Mouse (Mus musculus): ENCODE results near the gene Rock2. TPM values are rescaled to one million over a fixed set of nuclear protein-coding genes. Genes with fewer than 3 reads are reported as not detected.

The Rock2 gene
- total and polyA plus RNA-seq, 3 experiments, result 11.2 to 80.2 (median 78.0) TPM

DNA sequence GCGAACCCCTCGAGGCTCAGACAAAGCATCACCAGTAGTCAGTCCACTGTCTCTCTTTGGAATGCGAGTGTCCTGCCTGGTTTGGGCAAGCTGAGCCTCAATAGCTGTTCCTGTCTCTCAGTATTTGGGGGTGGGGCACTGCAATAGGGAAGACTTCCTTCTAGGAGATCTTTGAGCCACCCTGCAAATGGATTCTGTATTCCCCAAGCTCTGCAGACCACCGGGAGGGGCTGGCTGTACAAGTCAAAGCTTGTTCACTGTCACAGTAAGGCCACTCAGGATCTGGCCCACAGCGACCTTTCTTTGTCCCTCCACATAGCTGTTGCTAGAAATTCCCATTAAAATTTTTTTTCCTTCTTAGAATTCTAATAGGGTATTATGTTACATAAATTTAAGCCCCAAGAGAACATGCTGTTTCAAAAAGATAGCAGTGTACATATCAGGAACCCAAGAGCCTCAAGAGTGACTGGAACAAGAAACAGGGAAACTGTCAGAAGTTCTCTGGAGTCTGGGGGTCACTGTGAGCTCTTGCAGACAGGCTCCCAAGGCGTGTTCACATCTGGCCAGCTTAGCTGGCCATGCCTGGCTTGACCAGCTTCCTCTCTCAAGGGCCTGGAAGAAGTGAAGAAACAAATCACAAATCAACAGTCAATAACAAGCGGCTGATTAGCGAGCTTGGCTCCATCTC lies 25.5 kb upstream of the Rock2 start:
- no peak overlapping the region for H3K4me3 ChIP-seq
- no peak overlapping the region for H3K9ac ChIP-seq (ENCODE audit: low read depth, low read length)
- 54% methylated on average over 8 of the region's 8 CpGs for WGBS
- intact Hi-C loops (cut with DNase I), result no loop called here
- peak overlapping the region; percentile 88 for H3K27ac ChIP-seq
- no peaks in the 10 kb centered on the region for H3K36me3 ChIP-seq (ENCODE audit: control insufficient read depth, insufficient read depth, low read length)
- H3K79me2 ChIP-seq (replicated peaks; ENCODE audit: control insufficient read depth, insufficient read depth, low read length), result no peaks in the 10 kb centered on the region
- TF ChIP-seq EP300 (IDR thresholded peaks at IDR 0.05; ENCODE audit: insufficient read depth, low read depth, low read length) (no peak), POLR2A (IDR thresholded peaks at IDR 0.05; ENCODE audit: insufficient read depth, low read depth, low read length) (no peak), CTCF (IDR thresholded peaks at IDR 0.05) (no peak)
- peaks cover 30% of the 10 kb centered on the region for H3K4me1 ChIP-seq (ENCODE audit: control insufficient read depth, insufficient read depth, low read length)
- H3K27me3 ChIP-seq (ENCODE audit: control insufficient read depth, insufficient read depth, low read length), result no peaks in the 10 kb centered on the region
- DNase-seq, result no peak

DNA sequence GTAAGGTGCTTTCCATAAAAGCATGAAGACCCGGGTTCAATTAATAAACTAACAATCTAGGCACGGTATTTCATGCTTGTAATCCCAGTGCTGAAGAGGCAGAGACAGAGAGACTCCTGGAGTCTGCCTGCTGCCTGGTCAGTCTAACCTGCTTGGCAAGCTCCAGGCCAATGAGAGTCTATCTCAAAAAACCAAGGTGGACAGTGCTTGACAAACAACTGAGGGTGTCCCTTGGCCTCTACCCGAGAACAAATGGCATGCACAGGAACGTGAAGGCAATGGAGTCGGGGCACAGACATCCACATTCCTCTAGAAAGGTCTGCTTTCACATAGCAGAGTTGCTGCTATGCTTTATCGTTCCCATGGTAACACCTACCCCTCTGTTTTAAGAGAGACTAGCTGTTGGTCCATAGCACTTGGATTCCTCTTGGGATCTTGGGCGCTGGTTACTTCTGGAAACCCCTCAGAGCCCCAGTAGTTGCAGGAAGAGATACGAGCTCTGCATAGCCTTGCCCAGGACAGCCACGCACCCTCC lies 24.8 kb upstream of the Rock2 start:
- Histone ChIP-seq H3K9ac (ENCODE audit: low read depth, low read length) (no peak overlapping the region), H3K4me1 (ENCODE audit: control insufficient read depth, insufficient read depth, low read length) (peaks cover 34% of the 10 kb centered on the region), H3K27ac (peak overlapping the region; percentile 88), H3K79me2 (replicated peaks; ENCODE audit: control insufficient read depth, insufficient read depth, low read length) (no peaks in the 10 kb centered on the region), H3K27me3 (ENCODE audit: control insufficient read depth, insufficient read depth, low read length) (no peaks in the 10 kb centered on the region), H3K36me3 (ENCODE audit: control insufficient read depth, insufficient read depth, low read length) (no peaks in the 10 kb centered on the region), H3K4me3 (no peak overlapping the region)
- intact Hi-C loops (cut with DNase I), result loop anchor here (2.0 kb wide), 2 partner anchors 15 to 27 kb away; no protein-coding TSS in a partner anchor
- DNase-seq, result no peak
- TF ChIP-seq EP300 (IDR thresholded peaks at IDR 0.05; ENCODE audit: insufficient read depth, low read depth, low read length) (no peak), POLR2A (IDR thresholded peaks at IDR 0.05; ENCODE audit: insufficient read depth, low read depth, low read length) (no peak), CTCF (IDR thresholded peaks at IDR 0.05) (no peak)
- WGBS, result 26% methylated on average over 9 of the region's 9 CpGs

DNA sequence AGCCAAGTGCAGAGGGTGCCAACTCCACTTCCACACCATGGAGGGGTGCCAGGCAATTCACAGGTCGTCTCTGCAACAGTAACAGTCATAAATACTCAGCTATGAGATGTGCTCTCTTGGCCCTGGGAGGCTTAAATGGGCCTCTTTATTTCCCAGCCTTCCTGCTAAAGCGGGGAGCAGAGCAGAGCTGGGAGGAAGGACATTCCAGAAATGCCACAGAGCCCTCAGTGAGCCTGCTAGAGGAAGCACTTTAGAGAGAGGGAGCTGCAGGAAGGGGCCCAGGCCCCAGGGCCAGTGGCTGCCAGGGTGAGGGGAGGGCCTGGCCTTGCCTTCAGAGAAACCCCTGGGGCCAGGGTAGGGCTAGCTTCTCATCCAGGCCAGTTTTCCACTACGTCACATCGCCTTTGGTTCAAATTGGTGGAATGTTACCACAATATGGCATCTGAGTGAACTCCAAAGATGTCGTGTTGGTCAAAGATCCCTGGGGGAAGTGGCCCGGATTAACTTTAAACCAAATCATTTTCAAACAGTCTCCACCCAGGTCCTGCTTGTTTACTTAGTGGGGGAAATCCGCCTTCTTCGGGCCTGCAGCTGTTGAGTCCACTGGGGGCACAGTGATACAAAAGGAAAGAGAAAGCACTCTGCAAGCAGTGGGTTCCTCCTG lies 24.2 kb upstream of the Rock2 start:
- intact Hi-C loops (cut with DNase I), result loop anchor here (2.0 kb wide), 2 partner anchors 16 to 28 kb away; no protein-coding TSS in a partner anchor
- no peaks in the 10 kb centered on the region for H3K27me3 ChIP-seq (ENCODE audit: control insufficient read depth, insufficient read depth, low read length)
- H3K9ac ChIP-seq (ENCODE audit: low read depth, low read length), result 0 out of 2 replicates have a peak overlapping the region, but pooled peaks have one; percentile 2
- no peak overlapping the region for H3K4me3 ChIP-seq
- peak; percentile 79 to 84 for DNase-seq
- H3K27ac ChIP-seq, result peak overlapping the region; percentile 88
- WGBS, result 27% methylated on average over 8 of the region's 8 CpGs
- peaks cover 36% of the 10 kb centered on the region for H3K4me1 ChIP-seq (ENCODE audit: control insufficient read depth, insufficient read depth, low read length)
- TF ChIP-seq POLR2A (IDR thresholded peaks at IDR 0.05; ENCODE audit: insufficient read depth, low read depth, low read length) (no peak), CTCF (IDR thresholded peaks at IDR 0.05) (0 out of 2 replicates have a peak, but pooled peaks have one; percentile 16), EP300 (IDR thresholded peaks at IDR 0.05; ENCODE audit: insufficient read depth, low read depth, low read length) (peak; percentile 31; the same call in 1 of the 2 replicates)
- no peaks in the 10 kb centered on the region for H3K36me3 ChIP-seq (ENCODE audit: control insufficient read depth, insufficient read depth, low read length)
- no peaks in the 10 kb centered on the region for H3K79me2 ChIP-seq (replicated peaks; ENCODE audit: control insufficient read depth, insufficient read depth, low read length)

DNA sequence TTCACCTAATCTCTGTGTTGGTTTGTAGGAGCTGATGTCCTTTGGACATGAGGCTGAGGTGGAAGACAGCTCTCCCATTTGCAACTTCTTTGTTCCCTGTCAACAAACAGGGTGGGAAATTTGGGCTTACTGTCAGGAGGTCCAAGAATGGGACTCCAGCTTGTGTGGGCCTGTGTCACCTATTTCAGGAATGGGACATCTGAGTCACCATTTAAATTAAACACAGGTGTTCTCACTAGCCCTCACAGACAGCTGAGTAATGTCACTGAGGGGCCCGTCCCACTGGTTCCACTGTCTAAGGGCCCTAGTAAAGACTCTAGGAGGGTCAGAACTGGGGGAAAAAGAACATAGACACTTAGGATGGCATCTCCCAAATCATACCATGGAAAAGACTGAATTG lies 22.7 kb upstream of the Rock2 start:
- Histone ChIP-seq H3K36me3 (ENCODE audit: control insufficient read depth, insufficient read depth, low read length) (no peaks in the 10 kb centered on the region), H3K27me3 (ENCODE audit: control insufficient read depth, insufficient read depth, low read length) (no peaks in the 10 kb centered on the region)
- WGBS, result 97% methylated on average over 1 of the region's 1 CpGs

DNA sequence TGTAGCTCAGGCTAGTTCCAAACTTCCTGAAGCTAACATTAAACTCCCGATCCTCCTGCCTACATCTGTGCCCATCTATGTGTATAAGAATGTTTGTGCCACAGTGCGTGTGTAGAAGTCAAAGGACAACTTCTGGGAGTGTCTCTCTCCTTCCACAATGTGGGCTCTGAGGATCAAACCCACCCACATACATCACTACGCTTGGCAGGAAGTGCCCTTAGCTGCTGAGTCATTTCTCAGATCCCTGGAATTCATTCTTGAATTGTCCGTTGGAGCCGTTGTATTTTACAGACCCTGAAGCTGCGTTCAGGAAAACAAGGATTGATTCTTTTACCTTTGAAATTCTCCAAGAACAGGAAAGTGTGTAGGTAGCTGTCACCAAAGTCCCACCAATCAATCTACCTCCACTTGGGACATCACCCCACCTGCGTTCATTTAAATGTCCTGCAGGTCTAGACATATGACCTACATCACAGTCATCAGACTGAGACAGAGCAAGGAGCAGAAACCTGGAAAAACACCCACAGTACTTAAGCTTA lies 21.7 kb upstream of the Rock2 start:
- Histone ChIP-seq H3K27me3 (ENCODE audit: control insufficient read depth, insufficient read depth, low read length) (no peaks in the 10 kb centered on the region), H3K79me2 (replicated peaks; ENCODE audit: control insufficient read depth, insufficient read depth, low read length) (no peaks in the 10 kb centered on the region), H3K27ac (peak overlapping the region; percentile 9; the same call in 1 of the 2 replicates), H3K9ac (ENCODE audit: low read depth, low read length) (no peak overlapping the region), H3K4me1 (ENCODE audit: control insufficient read depth, insufficient read depth, low read length) (peaks cover 40% of the 10 kb centered on the region), H3K4me3 (no peak overlapping the region), H3K36me3 (ENCODE audit: control insufficient read depth, insufficient read depth, low read length) (no peaks in the 10 kb centered on the region)
- no peak for DNase-seq
- no peak for TF ChIP-seq POLR2A (IDR thresholded peaks at IDR 0.05; ENCODE audit: insufficient read depth, low read depth, low read length)
- TF ChIP-seq EP300 (IDR thresholded peaks at IDR 0.05; ENCODE audit: insufficient read depth, low read depth, low read length), result no peak
- TF ChIP-seq CTCF (IDR thresholded peaks at IDR 0.05), result no peak
- WGBS, result 52% methylated on average over 7 of the region's 7 CpGs
- intact Hi-C loops (cut with DNase I), result no loop called here

More for the DNA sequence above, 22.7 kb upstream of the Rock2 start:
- Histone ChIP-seq H3K79me2 (replicated peaks; ENCODE audit: control insufficient read depth, insufficient read depth, low read length) (no peaks in the 10 kb centered on the region), H3K9ac (ENCODE audit: low read depth, low read length) (no peak overlapping the region), H3K4me1 (ENCODE audit: control insufficient read depth, insufficient read depth, low read length) (peaks cover 36% of the 10 kb centered on the region), H3K27ac (no peak overlapping the region), H3K4me3 (no peak overlapping the region)
- intact Hi-C loops (cut with DNase I), result no loop called here
- no peak for TF ChIP-seq EP300 (IDR thresholded peaks at IDR 0.05; ENCODE audit: insufficient read depth, low read depth, low read length)
- TF ChIP-seq POLR2A (IDR thresholded peaks at IDR 0.05; ENCODE audit: insufficient read depth, low read depth, low read length), result no peak
- TF ChIP-seq CTCF (IDR thresholded peaks at IDR 0.05), result no peak
- no peak for DNase-seq
